Mouse (Mus musculus) lung, postnatal 0 days (tissue): ENCODE data around the gene Ddi1. TPM values are rescaled to one million over a fixed set of nuclear protein-coding genes. Genes with fewer than 3 reads are reported as not detected.

ENCODE experiments used
- ATAC-seq: fragments of 200-750 bp; cut with Nextera tagmentation; 2 replicates; pipeline ENCODE4 v1.8.0; 2017; ENCODE audit warnings: moderate library complexity
- DNase-seq: peaks from one replicate; pipeline ENCODE4 v3.0.0-alpha.2; 2016; ENCODE audit warnings: low spot score
- H3K27ac ChIP-seq: fragments of 300-500 bp; sonication (generic); 2 replicates; pipeline ENCODE4 v1.5.1; 2014; ENCODE audit warnings: antibody characterized with exemption, mild to moderate bottlenecking, low read length, mixed read lengths
- H3K27me3 ChIP-seq: fragments of 300-500 bp; sonication (generic); replicated peaks from 2 replicates; pipeline ENCODE4 v1.6.1; 2014; ENCODE audit warnings: low read length, mixed read lengths; ENCODE audit not compliant: insufficient read depth
- H3K36me3 ChIP-seq: fragments of 300-500 bp; sonication (generic); 2 replicates; pipeline ENCODE4 v1.6.1; 2014; ENCODE audit warnings: low read length, mixed read lengths; ENCODE audit not compliant: insufficient read depth
- H3K4me1 ChIP-seq: fragments of 300-500 bp; sonication (generic); 2 replicates; pipeline ENCODE4 v1.6.1; 2014; ENCODE audit warnings: antibody characterized with exemption, low read depth, low read length, mixed read lengths; ENCODE audit not compliant: insufficient read depth
- H3K4me2 ChIP-seq: fragments of 300-500 bp; sonication (generic); replicated peaks from 2 replicates; pipeline ENCODE4 v1.6.1; 2014; ENCODE audit warnings: low read depth, mild to moderate bottlenecking, low read length, moderate library complexity, mixed read lengths
- H3K4me3 ChIP-seq: fragments of 300-500 bp; sonication (generic); 2 replicates; pipeline ENCODE4 v1.5.1; 2014; ENCODE audit warnings: low read depth, low read length
- H3K9ac ChIP-seq: fragments of 300-500 bp; sonication (generic); replicated peaks from 2 replicates; pipeline ENCODE4 v1.6.1; 2014; ENCODE audit warnings: low read depth, mild to moderate bottlenecking
- H3K9me3 ChIP-seq: fragments of 300-500 bp; sonication (generic); 2 replicates; pipeline ENCODE4 v1.6.1; 2016; ENCODE audit warnings: low read length, mixed read lengths
- CTCF ChIP-seq: IDR thresholded peaks from 2 replicates; pipeline ENCODE4 v1.5.1; 2016; ENCODE audit warnings: antibody characterized with exemption, mild to moderate bottlenecking
- EP300 ChIP-seq: IDR thresholded peaks from 2 replicates; pipeline ENCODE4 v1.6.1; 2016; ENCODE audit warnings: antibody characterized with exemption, mild to moderate bottlenecking, control low read depth
- WGBS: fragments of 180-500 bp; shearing (Covaris S2); extraction: QIAGEN DNeasy Blood & Tissue Kit; methylation state at CpG from one replicate; pipeline ENCODE4 v1.1.7; 2014; 5-methylcytosine and 5-hydroxymethylcytosine counted together
- polyA plus RNA-seq: library from polyadenylated mRNA; unstranded; fragments of >200 nt; fragmentation: Nextera tagmentation; extraction: Ambion mirVana; gene quantifications from 2 replicates; pipeline ENCODE4 v1.2.1, GENCODE M21; 2015

Ddi1 gene
- polyA plus RNA-seq, 1 experiment from 2014 or later: 0.01 TPM

DNA sequence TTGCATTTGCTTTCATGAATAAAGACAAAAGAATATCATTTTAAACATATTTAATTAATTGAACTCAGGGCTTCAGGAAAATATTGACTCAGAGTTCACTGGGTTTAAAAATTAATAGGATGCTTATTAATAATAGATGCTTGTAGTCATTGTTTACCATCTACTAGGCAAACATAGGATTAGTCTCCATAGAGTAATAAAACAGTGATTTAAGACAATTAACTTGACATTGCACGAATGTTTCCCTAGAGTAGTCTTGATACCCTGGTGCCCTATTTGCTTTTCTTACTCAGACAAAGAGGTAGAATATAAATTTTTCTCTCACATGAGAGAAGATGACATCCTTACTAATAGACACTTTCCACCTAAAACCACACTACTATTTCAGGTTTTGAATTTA is 52.1 kb downstream of the Ddi1 start:
- no peak overlapping the region for H3K4me3 ChIP-seq
- ATAC-seq (no peak), DNase-seq (no peak)
- no peak overlapping the region for H3K27ac ChIP-seq
- H3K36me3 ChIP-seq: no peaks in the 10 kb centered on the region
- H3K27me3 ChIP-seq: no peaks in the 10 kb centered on the region
- no peak overlapping the region for H3K9ac ChIP-seq
- H3K9me3 ChIP-seq: no peaks in the 10 kb centered on the region
- H3K4me2 ChIP-seq: no peak overlapping the region
- no peaks in the 10 kb centered on the region for H3K4me1 ChIP-seq
- WGBS: 45% methylated on average over 1 of the region's 1 CpGs
- TF ChIP-seq CTCF (no peak), EP300 (no peak)

DNA sequence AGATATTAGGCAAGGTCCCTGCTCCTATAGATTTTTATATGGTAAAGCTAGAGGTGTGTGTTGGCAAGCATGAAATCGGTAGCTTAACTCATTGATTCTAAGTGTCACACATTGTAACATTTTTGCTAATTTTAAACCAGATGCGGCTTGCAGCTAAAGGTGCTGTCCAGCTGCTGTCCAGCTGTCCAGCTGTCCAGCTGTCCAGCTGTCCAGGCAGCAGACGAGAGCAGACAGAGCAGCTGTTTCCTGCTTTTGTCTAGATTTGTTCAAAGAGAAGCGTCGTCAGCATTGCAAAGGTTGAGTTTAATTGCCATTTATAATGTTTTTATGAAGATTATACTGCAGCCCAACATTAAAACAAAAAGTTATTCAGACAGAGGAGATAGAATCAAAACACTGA is 56.8 kb downstream of the Ddi1 start:
- TF ChIP-seq CTCF: no peak
- no peak for TF ChIP-seq EP300
- 49% methylated on average over 5 of the region's 5 CpGs for WGBS

More for the DNA sequence above, 56.8 kb downstream of the Ddi1 start:
- Histone ChIP-seq H3K4me2 (no peak overlapping the region), H3K4me1 (no peaks in the 10 kb centered on the region), H3K27me3 (no peaks in the 10 kb centered on the region), H3K9me3 (no peaks in the 10 kb centered on the region), H3K9ac (no peak overlapping the region), H3K4me3 (no peak overlapping the region), H3K36me3 (no peaks in the 10 kb centered on the region), H3K27ac (no peak overlapping the region)
- ATAC-seq: no peak
- DNase-seq: no peak

Other genes starting within 250 kb of the Ddi1 start
- gene Pdgfd, start 101.3 kb downstream of the Ddi1 start, polyA plus RNA-seq: 5.6 and 9.6 TPM in 2 replicates